Mouse (Mus musculus) retina, postnatal 7 days (tissue): Measurements from ENCODE around the gene Rrp7a.
"Not testable (repeated sequence)": the region's sequence is repeated elsewhere in the genome, so short reads cannot be mapped to it uniquely, and the experiment has no call there.

Source experiments
- DNase-seq: peaks from one replicate; pipeline ENCODE4 v3.0.0-alpha.2; 2012; ENCODE audit warnings: low read depth, low spot score

Rrp7a gene

DNA sequence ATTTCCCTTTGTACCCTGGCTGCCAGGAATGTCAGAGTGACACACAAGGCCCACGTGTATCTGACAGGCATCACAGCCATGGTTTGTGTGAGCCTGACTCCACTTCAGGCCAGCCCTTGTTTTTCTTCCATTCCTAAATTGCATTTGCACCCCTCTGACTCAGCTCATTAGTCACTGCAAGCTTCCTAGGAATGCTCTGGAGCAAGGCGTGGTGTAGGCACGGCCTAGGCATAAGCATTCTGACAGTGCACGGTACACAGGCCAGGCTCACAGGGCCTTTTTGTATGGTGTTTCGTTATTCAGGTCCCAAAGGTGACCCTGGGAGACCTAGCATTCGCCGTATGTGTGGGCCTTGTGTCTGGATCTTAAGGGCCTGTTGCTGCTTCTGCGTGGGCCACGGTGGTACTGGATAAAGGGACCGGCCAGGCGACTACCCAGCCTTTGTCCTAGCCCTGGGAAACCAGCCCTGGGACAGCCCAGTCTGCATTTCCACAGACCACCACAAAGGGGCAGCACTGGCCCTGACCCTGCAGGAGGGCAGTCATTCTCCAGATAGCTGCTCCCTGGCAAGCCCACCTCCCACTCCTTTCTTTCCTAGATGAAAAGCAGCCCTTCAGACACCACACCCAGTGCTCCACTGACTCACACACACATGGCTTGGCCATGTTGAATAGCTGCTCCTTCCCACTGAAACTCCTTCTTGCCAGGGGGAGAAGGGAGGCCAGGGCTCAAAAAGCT is 34.5 kb upstream of the Rrp7a start:
- no peak for DNase-seq

DNA sequence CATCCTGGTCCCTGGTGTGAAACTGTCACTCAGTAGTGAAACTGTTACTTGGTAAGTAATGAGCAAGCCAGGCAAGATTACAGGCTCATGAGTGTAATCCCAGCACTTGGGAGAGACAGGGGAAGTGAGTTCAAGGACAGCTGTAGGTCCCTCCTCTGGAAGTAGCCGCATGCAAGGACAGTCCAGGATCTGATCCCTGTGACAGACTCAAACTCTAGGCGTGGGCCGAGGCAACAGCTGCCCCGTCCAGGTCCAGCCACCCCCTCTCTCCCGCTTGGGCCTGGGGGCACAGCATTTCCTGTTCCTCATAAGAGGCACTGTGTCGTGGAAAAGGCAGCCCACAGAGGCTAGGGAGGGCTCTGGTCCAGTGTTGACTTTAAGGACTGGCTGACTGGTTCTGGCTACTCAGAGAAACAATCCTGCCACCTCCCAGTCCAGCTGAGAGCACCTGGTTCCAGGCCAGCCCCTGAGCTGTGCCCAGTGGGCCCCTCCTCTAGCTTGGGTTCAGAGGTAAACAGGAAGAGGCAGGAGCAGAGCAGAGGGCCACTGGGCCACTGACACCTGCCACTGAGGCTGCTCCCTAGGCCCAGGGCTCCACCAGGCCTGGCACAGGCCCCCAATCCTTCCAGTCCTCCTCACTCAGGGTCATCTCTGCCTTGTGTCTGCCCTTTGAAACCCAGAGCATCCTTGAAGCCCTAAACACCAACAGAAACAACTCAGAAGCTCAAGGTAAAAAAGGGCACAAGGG is 33.2 kb upstream of the Rrp7a start:
- no peak for DNase-seq

DNA sequence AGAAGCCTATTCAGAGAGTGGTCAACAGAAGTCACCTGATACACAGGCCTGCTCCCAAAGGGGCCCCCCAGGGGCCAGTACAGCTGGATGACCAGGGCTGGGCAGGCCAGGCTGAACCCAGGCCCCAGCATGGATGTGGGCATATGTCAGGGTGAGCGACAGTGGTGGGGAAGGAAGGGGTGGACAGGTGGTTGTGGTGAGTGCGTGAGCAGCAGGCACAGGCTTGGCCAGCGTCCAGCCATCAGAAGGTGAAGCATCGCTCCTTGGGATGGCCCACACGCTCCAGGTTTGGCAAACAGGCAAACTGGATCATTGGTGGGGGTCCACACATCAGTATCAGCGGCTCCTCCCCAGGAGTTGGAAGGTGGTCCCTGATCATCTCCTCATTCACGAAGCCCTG is 31.7 kb upstream of the Rrp7a start:
- DNase-seq = no peak

DNA sequence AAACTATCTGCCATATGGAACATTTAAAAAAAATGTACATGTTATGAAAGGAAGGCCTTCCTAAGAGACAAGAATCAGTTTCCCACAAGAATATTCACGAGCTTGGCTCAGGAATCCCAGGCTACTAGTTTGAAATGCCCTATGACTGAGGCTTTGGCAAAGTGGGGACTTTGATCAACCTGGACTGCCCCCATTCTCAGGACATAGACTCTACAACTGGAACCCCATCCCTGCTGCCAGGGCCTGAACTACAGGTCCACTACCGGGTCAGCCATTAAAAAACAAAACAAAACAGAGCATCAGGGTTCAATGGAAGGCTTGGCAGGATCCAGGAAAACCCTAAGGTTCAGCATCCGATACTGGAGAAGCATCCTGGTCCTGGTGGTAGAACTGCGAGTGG is 28.1 kb upstream of the Rrp7a start:
- no peak for DNase-seq

DNA sequence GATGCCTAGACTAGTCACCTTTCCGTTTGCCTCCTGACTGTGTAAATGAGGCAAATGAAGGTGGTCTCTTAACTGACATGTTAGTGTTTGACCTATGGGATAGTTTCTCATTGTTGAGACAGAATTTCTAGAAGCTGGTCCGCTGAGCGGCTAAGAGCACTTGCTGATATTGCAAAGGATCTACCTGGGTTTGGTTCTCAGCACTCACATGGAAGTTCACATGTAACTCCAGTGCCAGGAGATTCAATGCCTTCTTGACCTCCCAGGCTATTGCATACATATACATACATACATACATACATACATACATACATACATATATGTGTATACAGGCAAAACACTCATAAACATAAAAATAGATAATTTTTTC is 27.5 kb upstream of the Rrp7a start:
- DNase-seq = no peak

DNA sequence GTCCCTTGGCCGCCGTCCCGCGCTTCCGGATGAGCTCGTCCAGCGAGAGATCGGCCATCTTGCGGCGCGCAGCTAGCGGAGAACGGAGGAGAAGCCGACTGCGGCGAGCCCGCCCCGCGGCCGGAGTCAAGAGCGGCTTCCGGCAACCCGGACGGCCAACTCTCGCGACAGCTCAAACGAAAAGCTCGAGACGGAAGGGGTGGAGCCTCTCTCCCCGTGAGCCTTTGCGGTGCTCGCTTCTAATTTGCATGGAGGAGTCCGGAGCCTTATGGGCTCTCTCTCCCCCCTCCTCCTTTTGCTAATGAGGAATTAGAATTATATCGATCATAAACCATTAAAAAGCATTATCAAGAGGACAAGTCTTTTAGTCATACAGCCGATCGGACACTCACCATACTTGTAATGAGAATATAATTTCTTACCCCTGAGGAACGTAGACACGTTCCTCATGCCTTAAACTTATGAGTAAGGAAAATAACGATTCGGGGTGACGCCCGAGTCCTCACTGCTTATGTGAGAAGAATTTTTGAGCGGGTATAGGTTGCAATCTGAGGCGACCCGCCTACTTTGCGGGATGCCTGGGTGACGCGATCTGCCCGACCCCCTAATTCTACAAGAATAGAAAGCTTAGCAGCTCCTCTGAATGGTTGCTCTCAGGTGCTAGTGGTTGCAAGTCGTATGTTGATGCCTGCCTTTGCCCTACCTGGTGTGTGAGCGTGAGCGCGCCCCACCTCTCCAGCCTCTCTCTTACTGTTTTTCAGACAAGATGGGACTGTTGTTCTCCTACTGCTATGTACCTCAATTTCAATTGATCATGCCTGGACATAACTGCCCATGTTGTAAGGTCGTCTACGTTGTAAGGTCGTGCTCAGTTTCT is 26.8 kb upstream of the Rrp7a start, which contains the start of gene Poldip3:
Poldip3 (minus strand) TSS at position 189 of the 877 bp plus-strand sequence.
- DNase-seq = peak; percentile 99

DNA sequence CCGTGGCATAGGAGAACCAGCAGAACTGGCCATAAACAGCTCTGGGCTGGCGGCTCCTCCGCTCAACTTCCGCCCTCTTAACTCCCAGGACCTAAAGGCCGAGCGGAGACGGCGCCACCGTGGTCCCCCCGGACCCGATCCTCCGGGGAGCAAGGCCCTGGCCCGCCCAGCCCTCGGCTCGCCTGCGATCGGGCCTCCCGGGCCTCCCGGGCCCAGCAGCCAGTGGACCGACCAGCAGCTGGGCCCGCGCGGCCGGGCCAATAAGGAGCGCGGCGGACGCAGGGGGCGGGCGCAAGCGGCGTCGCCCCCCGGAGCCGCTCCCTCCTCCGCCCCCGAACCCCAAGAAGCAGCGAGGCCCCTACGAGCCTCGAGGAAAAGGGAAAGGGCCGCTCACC is 26.2 kb upstream of the Rrp7a start:
- no peak for DNase-seq

DNA sequence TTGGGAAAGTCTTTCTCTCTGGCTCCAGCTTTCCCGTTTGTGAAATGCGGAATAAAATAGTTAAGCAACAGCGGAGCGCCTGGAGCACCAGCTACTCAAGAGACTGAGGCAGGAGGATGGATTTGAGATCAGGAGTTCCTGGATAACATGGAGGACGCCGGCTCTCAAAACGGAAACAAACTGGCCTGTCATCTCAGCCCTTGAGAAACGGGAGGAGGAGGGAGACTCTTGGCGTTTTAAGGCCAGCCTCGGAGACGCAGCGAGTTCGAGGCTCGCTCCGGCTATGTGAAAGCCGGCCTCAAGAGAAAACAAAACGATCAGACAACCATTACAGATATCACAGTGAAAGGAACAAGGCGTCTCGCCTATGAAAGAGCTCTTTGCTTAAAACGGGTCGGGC is 25.8 kb upstream of the Rrp7a start:
- no peak for DNase-seq

DNA sequence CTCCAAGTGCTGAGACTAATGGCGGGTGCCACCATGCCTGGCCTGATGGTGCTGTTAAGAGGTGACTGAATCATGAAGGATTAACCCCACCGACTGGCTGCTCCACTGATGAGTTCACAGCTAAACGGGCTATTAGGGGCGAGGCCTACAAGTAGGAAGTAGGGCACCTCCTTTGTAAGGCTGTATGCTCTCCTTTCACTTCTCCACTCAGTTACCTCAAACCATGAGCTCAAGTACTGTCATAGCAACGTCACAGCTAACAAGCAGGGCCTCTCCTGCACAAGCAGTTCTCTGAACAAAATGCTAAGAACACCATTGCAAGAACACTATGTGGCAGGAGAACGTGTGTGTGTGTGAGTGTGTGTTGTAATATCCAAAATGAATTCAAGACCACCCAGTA is 22.9 kb upstream of the Rrp7a start:
- DNase-seq = no peak

DNA sequence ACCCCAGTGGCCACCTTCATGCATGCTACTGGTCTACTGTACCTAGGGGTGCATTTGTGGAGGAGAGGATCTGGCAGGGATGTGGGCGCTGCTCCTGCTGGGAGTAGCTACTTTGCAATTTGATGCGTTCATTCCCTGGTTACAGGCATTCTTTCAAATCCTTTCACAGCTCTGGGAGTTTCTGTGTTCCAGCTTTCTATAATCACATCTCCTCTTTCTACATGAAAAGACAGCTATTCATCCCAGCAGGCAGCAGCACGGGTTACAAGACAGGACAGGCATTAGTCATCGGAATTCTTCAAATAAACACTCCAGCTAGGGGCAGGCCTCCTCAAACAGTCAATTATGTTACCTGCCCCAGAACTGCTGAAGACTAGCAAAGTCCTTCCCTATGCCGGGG is 20.3 kb upstream of the Rrp7a start:
- DNase-seq = no peak

DNA sequence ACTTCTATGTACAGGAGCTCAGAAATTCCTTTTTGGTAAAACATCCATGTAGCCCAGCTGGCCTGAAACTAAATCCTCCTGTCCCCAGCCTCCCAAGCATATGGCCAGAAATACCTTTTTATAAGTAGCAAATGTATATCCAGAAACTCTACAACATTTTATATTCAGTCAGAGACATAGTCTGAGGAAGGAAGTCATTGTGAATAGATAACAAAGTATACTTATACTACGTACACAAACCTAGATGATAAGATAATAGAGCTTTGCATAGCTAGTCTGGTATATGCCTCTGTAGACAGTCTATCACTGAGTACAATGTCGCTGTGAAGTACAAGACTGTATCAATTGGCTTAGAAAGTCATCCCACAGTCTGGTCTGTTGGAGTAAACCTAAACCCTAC is 13.1 kb upstream of the Rrp7a start:
- no peak for DNase-seq

DNA sequence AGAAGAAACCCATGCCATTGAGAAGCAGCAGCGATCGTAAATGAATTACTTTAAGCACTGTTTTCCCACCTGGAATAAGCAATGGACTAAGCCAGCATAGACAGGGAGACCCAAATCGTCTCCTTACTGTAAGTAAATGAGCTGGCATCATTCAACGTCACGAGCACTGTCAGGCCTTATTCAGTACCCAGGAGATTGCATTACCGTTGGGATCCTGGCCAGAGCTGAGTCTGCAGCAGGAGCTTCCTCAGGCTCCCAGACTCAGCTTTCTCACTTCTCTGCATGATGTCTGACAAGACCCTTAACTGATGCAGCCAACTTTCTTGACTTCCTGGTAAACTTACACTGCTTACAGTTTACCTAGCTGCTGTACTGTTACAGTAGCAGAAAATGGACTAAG is 12.1 kb upstream of the Rrp7a start:
- DNase-seq = no peak

DNA sequence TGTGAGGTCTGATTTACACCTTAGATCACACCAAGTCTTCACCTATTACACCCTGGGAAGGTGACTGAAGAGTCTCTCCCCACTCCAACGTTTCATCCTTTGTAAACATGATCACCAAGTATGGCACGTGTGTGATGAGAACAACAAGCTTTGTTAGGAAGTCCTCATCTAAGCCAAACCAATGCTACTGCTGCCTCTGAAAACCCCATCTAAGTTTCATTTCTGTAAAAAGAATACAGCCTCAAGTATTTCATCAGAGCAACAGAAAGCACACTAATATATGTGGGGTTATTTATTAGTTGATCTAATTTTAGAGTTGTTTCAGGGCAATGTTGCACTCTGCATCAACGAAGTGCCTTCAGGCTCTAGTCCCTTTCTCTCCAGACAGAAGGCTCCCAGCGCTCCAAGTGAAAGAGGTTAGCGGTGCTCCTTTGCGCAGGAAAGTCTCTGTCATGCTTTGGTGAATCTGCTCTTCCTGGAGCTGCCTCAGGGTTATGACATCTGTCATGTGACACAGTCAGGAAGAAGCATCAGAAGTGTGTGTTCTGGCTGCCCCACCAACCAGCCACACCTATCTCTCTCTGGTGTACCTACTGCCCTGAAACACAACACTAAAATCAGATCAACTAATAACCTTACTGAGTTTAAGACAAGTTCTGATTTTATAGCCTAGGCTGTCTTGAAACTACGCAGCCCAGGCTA is 7.1 kb upstream of the Rrp7a start:
- no peak for DNase-seq

DNA sequence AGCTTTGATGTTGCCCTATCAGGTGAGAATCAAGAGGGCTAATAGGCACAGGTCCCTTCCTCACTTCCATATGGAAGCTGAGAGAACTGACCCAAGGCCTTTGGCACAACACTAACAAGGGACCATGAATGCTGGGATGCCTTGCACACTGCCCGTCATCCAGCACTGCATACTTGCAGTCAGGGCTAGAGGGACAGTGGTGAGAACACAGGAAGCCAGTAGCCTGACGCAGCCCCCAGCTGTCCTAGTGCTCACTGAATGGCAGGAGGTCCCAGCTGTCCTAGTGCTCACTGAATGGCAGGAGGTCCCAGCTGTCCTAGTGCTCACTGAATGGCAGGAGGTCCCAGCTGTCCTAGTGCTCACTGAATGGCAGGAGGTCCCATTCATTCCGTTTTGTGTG is 4.4 kb upstream of the Rrp7a start:
- DNase-seq = not testable (repeated sequence)

DNA sequence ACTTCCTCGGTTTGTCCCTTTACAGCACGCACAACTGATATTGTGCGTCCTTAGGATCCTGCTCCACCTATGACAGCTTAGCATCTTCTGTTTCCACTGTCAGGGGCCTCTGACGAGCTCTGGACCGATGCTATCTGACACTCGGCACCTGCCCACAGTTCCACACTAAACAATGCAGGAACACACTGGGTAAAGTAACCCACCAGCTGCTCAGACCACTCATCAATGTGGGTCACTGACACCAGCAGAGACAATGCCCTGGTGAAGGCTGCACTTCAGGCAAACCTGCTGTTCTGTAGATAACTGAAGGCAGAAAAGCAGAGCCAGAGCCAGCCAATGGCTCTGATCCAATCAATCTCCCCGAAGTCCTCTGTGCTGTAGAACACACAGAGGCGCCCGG is 4.0 kb upstream of the Rrp7a start:
- DNase-seq = no peak

DNA sequence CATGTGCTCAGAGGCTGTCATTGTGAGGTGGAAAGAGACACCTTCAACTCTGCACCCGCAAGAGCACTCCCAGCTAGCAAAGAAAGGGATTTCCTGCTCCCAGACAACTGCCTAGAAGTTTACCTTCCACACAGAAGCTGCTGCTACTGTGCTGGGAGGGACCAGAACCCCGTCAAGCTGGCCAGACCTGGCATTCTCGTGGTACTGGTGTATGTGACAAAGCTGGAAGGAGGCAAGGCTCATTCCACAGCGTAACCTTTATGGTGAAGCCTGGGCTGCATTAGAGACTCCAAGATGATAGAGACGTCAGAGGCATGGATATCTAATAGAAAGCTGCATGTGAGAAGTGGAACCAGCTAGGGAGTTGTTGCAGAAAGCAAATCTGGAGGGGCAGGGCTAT is 2.0 kb upstream of the Rrp7a start:
- no peak for DNase-seq

DNA sequence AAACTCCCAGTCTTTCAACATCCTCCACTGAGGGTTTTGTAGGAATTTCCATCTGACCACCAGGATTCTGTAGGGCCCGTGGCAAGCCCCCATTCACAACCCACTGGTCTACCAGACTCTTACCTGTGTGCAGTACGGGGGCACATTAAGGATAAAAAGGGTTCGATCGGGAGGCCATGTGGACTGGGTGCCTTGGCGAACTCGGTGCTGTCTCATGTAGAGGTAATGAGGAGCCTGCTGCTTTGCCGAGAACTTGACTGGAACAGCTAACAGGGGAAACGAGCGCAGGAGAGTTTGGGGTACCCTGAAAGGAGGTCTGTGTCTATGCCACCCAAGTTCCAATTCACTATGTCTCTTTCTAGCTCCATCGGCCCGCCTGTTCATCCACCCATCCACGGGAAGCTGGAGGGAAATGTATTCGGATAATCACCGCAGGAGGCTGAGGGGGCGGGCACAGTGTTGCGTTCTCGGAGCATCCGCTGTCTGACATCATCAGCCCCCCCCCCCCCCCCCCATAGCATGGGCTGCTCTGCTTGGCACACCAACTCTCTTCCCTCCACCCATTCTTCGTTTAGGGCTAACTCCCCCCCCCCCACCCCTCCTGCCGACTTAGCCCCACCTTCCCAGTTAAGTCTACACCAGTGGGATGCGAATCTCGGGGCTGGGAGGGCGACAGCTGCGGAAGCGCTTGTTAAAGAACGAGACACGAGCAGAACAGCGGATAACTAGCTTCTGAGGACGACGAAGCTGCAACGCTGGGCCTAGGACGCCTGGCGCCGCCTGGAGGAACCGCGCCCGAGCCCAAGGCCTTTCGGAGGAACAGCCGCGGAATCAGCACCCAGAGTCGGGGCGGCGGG is 664 bp downstream of the Rrp7a start:
- DNase-seq = peak; percentile 20

DNA sequence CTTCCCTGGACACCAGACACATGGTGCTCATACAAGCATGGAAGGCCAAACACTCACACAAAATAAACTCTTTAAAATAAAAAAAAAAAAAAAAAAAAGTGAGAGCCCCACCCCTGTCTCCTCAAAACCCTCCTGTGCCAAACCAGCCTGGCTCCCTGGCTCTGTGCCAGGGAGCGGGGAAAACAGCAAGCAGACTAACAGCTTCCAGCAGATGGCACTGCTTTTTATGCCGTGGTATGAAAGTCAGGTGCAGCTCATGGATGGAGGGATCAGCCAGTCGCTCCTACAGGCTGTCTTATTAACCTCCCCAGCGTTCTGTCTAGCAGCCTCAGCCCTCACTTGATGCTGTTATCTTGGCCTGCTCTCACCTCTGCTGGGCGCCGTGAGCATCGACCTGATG is 4.2 kb downstream of the Rrp7a start:
- DNase-seq = peak; percentile 61

DNA sequence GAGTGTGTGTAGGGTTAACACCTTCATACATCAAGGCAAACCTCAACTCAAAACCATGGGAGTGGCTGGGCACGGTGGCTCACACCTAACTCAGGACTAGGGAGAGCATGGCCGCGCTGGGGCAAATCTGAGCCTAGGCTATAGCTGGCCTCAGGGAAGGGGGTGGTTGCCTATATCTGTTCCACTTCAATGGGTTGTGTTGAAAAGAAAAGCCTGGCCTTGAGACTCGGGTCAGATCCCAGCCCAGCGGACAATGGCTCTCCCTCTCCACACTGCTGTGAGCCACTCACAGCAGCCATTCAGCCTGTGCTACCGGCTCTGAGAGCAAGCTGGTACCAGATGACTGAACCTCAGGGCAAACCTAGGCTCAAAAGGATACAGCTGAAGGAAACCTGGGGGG is 7.5 kb downstream of the Rrp7a start:
- no peak for DNase-seq

DNA sequence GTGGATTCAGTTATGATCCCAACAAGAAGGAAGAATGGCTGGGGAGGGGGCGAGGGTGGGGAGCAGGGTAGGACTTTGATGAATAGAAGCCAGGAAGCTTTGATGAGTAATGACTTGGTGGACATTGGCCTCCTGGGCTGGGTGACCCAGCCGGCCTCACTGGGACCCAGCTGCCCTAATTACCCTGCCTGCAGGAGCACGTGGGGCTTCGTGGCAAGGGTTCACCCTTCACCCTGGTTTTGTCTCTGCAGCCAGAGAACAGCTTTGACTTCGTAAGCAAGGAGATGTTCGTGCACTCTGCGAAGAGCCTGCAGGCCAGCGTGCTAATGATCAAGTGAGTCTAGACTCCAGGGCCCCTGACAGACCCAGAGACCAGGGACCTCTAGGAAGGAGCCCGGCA is 8.5 kb downstream of the Rrp7a start:
- no peak for DNase-seq

DNA sequence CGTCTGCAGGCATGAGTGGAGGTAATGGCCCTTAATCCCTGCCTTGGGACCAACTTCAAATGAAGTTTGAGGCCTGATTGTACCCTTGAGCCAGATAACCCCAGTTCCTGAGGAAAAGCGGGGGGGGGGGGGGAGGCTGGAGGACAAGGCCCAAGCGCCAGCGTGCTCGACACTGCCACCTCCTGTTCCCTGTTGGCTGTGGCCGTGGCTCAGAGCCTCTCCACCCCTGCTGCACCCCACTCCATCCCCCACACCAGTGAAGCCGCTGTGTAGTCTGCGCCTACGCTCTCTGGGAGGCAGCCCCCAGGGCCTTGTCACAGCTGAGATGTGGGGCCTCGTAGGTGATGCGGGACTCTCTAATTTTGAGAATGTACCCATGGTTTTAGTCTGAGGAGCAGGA is 9.7 kb downstream of the Rrp7a start:
- DNase-seq = peak; percentile 56
